Mouse (Mus musculus): Measurements from ENCODE around the gene Smim14.
A peak's percentile ranks its signal among the peaks of the same experiment; 100 is the strongest.

Gene Smim14

DNA sequence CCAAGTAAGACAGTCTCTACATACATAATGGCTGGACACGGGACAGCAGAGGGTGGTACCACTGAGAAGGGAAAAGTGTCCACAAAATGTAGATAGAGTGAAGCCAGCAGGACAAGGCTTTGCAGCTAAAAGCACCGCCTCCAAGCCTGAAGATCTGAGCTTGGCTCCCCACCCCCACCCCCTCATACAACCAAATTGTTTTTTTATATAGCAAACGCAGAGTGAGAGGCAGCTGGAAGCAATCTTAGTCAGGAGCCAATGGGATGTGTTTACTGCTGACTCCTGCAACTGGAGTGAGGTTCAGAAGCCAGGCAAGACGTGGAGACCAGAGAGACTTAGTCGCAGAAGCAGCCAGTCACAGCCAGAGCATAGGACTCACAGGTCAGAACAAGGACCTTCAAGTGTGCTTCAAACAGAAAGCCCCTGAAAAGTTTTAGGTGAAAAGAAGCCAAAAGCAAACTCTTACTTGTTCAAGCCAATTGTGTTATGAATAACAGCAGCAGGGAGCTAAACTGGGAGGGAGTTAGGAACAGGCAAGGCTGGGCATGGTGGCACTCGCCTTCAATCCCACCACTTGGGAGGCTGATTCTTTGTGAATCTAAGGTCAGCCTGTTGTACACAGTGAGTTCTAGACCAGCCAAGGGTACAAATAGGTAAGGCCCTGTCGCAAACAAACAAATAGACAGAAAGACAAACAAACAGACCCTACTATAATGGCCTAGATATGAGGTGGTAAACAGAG is 79.7 kb downstream of the Smim14 start:
- DNase-seq, result no peak

DNA sequence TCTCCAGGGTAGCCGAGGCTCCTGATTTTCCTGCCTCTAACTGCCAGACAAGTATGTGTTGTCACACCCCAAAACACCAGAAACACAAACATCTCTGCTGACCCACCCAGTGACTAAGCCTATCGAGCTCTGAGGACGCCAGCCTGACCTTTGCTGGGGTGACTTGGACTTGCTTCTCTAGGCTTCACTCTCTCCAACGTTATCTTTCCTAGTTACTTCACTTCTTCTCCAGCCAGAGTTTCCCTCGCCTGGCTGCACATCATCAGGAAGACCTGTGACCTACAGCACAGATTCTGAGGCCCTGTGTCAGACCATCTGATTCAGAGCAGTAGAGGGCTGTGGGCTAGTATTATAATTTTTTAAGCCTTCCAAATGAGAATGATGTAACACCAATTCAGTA is 82.2 kb downstream of the Smim14 start:
- no peak for DNase-seq

DNA sequence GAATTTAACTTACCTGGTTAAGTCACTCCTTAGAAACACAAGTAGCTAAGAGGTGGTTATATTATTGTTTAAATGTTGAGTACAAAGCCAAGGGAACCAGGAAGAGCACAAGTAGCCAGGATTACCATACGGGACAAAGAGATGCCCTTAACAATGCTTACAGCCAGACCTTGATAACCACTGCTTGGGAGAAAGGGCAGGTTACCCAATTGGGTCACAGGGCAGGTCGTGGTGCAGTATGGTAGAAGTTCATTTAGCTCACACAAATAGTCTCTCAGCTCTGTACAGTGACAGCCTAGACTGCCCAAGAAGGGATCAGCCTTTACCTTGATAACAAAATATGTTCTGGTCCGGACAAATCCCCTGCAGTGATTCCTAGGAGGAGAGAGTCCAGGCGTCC is 88.0 kb downstream of the Smim14 start:
- no peak for DNase-seq

DNA sequence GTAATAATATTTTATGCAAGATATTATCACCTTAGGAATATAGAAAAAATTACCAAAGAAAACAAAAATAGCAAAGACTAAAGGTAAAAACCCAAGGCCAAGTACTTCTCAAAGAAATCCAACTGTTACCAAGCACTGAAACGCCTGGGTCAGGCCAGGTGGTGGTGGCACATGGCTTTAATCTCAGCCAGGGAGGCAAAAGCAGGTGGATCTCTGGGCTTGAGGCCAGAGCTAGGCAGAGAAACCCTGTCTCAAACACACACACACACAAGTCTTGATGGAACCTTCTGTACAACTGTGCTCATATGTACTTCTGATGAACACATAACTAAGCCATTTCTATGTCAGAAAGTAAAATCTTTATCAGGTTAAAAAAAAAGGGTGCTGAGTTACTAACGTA is 89.2 kb downstream of the Smim14 start:
- DNase-seq, result no peak

GRCm38 (mm10) chr5:65446756-65447155 is 90.2 kb downstream of the Smim14 start:
- DNase-seq, result no peak

DNA sequence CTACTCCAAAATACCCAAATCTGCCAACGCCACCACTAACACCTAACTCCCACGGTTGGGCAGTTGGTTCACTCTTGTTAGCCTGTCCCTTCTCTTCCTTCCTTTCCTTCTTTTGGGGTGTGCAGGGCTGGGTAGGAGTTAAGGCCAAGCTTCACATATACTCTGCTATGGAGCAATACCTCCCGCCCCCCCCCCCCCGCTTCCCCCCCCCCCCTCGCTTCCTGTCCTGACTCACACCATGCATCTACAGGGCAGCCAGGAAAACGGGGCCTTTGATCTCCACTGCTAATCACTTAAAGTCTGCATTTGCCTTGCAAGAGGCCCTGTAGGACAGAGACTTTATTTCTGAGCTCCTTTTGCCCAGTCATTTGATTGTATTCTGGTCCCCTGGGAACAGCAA is 92.0 kb downstream of the Smim14 start:
- DNase-seq, result no peak

GRCm38 (mm10) chr5:65438041-65438440 is 98.9 kb downstream of the Smim14 start:
- DNase-seq, result no peak

DNA sequence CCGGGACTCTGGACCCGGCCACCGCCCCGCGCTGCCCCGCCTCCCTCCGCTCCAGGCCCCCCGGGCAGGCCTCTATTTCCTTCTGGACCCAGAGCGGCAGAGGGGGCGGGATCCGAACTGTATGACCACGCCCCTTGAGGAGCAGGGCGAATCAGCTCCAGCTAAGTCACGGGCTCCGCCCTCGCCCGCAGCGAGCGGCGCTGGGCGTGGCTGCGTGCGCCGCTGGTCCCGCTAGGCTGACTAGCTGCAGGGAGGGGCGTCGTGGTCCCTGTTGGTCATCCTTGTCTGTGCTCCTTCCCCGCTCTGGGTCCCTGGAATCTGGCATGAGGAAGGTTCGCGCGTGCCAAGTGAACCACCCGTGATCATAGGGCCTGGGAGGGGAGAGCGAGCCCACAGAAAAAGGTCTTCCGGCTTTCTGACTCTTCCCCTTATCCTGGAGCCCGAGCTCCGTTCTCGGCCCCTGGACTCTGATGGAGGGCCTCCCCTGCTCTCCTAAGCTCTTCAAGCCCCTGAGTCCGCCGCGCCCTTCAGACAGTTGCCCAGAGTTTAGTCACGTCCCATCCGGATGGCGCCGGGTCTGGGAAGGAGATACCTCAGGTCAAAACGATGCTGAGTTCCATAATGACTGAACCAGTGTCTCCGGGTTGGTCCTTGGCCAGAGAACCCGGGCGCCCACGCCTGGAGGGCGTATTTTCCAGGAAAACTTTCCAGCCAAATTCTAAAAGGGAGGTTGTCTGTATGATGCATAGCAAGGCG is 101.0 kb downstream of the Smim14 start, which contains the start of gene Ugdh:
Gene Ugdh (minus strand): TSS at position 144 of the 756 bp plus-strand sequence.
- DNase-seq, result peak; percentile 96

DNA sequence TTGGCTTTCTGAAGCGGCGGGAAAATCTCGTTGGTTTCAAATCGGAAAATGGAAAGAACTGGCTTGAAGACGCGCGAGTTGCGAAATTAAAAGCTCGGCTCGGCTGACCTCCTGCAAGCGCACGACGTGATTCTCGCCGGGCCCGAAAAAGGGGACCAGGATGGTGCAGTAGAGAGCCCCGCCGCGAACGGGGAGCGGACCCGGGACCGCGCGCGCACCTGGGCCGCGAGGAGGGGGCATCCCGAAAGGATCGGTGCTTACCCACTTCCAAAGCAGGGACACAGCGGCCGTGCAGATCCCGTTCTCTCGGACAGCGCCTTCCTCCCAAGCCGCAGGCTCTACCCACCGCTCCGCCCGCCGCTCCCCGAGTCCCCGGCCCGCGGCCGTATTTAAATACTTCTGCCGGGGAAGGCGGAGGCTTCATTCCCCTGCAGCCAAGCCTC is 101.6 kb downstream of the Smim14 start:
- DNase-seq, result no peak

DNA sequence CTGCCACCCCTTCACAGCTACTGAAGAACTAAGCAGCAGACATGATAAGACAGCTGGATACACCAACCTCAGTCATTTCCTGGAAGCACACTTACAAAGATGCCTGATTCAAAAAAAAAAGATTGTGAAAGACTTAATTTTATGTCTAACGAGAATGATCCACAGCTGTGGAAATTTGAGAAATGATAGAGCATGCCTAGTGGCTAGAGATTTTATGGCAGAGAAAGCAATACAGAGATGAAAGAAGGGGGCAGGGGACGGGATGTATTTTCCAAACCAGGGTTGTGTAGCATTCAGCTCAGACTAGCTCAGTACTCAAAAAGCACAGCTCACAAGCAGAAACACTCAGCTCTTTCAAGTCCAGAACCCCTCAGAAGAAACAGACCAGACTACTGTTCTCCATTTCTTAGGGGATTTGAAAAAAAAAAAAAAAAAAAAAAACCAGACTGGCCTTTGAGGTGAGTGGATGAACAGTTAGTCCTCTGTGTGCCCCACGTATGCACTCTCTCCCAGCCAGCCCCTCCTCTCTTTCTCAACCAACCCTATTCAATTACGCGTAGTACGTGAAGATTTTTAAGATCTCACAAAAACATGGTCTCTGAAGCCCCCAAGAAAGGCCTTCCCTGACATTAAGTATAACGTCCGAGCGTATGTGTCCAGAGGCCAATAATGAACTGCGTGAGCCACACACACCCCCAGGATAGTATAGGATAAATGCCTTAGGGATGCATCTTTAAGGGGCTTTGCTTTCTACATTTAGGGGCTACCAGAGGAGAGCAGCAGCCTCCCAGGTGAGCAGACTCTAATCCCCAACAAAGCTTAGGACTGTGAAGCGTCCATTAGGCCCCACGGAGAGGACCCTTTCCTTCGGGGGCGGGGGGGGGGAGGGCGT is 102.3 kb downstream of the Smim14 start:
- DNase-seq, result peak; percentile 11

GRCm38 (mm10) chr5:65429441-65429840 is 107.5 kb downstream of the Smim14 start:
- DNase-seq, result no peak

DNA sequence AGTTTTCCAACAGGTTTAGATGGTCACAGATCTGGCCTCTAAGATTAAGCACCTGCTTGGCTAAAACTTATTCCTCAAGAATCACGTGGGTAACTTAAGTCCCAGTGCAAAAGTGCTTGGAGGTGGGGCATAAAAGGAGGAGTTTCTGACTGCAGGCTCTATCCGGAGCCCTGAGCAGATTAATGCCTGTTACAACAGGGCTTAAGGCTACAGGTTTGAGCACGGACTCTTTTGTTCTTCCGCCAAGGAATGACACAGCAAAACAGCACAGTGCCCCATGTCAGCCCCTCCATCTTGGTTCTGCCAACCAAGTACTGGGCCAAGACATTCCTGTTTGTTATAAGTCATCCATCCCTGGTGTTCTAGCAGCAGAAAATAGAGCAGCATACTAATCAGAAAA is 108.7 kb downstream of the Smim14 start:
- no peak for DNase-seq

DNA sequence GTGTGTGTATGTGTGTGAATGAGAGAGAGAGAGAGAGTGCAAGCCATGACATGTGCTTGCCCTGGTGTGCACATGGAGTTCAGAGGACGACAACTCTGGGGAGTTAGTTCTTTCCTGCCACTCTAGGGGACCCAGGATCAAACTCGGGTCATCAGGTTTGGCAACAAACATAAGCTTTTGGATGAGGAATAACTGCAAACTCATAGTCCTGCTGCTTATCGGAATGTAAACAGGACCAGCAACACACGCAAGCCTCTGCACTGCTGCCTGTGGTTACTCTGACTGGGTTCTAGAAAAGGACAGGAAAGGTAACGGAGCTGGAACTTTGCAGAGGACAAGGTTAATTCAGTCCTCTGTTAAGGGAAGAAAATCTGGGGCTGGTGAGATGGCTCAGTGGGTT is 111.7 kb downstream of the Smim14 start:
- DNase-seq, result no peak

- no peak for DNase-seq
Observed at GRCm38 (mm10) chr5:65424215-65424614, 112.8 kb downstream of the Smim14 start.

DNA sequence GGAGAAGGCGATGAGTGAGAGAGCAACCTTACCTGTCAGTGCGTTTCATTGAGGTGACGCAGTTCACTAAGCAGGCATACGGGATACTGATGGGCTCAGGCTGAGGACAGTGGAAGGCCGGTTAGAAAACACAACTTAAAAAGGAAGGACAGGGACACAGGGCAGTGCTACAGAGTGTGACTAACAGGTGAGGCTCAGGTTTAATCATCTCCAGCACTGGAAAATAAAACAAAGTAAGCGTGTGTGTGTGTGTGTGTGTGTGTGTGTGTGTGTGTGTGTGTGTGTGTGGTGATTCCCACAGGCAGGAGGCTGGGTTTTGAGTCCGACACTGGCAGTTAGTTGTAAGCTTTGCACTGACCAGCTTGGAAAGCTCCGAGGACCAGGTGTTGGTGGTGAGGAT is 114.2 kb downstream of the Smim14 start:
- no peak for DNase-seq

DNA sequence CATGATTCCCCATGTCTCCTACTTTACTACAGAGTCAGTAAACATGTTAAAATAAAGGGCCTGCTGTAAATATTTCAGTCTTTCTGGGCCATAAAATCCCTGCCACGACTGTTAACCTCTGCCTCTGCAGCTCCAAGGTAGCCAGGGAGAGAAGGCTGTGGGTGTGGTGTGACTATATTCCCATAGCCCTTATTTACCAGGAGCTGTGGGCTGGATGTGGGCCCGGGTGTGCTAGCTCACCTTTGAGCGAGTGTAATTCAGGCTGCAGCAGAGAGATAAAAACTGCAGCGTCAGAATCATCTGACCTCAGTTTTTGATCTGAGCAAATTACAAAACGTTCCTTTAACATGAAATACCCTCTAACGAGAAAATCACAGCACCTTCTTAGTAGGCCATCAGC is 116.2 kb downstream of the Smim14 start:
- DNase-seq, result no peak

DNA sequence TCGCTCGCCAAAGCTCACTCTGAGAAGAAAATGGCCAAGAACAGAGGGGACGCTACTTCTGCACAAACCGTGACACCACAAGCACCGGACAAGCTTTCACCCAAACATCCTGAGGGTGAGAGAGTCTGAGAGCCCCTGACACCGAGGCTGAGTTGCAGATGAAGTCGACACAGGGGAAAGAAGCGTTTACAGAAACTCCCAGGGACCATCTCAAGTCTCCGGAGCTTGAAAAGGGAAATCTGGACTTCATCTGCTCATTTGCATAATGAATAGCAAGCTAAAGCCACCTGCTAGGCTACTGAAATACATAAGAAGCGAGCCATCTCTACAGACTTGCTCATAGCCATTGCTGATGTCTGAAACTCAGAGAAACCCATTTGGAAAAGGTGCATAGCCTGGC is 117.8 kb downstream of the Smim14 start:
- DNase-seq, result no peak

DNA sequence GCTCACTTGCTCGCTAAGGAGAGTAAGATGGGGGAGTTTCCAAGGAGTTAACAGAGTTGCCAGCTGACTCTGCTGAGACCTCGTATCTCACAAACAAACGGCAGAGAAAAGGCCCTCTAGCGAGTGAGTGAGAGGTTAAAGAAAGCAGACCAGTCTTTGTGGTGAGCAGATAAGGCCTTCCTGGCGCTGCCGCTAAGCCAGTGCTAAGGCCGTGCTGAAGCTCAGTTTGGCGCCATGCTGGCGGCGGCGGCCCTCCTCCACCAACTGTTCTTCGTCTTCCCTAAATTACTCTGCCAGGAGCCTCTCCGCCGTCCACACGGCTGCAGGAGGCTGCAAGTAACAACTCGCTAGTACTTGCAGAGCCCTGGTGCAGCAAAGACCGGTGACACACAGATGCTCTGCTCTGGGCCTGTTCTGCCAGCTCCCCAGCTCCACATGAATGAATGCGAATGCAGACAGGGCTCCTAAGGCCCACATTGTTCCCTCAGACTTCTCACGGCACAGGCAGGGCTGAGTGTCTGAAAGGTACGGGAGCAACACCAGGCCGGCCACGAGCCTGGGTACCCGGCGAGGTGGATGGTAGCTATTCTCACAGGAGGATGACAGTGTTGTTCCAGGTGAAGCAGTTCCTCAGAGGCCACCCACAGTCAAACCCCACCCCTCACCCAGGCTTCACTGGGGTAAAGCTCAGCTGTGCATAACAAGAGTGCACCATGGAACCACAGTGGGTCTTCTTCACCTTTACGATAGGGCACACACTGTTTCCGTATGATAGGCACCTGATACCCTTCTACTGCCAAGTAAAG is 121.1 kb downstream of the Smim14 start:
- no peak for DNase-seq

DNA sequence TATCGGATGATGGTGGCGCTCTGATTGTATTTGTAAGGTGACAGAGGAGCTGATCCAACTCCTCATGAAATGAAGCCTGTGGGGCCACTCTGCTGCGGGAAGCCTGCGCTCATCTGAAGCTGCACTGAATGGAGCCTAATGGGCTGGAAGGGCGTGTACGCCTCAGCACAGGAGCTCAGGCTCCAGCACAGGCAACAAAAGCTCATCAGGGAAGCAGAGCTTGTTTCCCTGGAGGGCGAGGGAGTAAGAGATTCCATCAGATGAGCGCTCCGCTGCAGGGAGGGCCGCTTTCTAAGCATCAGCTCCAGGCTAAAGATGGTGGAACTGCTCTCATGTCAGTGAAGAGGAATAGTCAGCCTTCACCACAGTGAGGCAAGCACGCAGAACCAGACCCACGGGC is 129.0 kb downstream of the Smim14 start:
- no peak for DNase-seq

GRCm38 (mm10) chr5:65401251-65401994 is 135.6 kb downstream of the Smim14 start:
- DNase-seq, result peak; percentile 68
